Mouse (Mus musculus): ENCODE data around the gene Tnfaip2.

Gene Tnfaip2

DNA sequence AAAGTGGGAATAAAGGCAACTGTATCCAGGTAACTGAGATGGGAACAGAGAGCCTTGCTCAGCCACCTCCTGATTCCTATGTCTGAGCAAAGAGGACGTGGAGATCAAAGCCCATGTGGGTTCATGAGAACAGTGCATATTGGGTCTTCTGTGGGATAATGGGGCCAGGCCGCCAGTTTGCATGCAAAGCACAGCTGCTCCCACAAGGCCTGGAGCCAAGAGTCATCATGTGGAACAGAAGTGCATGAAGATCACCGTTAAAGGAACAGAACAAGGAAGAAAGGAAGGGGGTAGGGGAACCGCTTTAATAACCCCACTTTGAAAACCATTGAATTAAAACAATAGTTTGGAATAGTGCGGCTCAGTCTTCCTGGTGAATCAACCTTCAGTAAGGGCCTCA, 30.6 kb downstream of the Tnfaip2 start:
- in situ Hi-C loops (cut with MseI, MboI): no loop called here

DNA sequence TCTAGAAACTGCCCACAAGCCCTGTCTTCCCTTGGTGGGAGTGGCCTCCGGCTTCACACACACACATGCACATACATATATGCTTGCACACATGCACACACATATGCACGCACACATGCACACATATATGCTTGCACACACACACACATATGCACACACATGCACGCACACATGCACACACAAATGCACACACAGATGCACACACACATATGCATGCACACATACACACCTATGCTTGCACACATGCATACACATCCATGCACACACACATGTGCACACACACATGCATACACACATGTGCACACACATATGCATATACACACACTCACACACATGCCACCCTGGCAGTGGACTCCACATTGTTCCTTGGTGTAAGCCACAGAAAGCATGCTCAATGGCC, 32.1 kb downstream of the Tnfaip2 start:
- in situ Hi-C loops (cut with MseI, MboI): no loop called here

DNA sequence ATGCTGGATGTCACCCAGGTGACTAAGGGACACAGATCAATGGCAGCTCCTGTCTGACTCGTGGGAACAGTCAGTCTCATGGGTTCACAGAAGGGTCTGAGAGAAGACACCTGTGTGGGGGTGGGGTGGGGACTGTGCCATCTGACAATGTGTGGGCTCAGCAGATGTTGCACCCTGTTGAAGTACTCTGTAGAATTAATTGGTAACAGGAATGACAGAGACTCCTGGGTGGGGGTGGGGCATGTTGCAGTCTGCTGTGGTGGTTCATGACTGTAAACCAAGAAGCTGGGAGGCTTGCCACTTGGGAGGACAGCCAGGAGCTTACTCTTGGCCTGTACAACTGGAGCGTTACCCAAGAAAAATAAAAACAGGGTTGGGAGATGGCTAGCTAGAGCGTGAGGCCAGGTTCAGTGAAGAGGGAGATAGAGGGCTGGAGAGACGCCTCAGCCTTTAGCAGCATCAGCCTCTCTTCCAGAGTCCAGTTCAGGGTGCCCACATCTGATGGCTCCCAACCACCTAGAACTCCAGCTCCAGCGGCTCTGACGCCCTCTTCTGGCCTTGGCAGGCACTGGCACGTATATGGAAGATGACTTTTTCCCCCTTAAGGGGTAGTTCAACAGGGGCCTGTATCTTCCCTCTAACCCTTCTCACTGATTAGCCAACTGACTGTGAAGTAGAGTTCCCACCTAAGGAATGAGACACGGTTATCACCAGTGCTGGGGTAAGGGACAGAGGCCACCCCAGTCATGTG, 32.8 kb downstream of the Tnfaip2 start:
- in situ Hi-C loops (cut with MseI, MboI): no loop called here

DNA sequence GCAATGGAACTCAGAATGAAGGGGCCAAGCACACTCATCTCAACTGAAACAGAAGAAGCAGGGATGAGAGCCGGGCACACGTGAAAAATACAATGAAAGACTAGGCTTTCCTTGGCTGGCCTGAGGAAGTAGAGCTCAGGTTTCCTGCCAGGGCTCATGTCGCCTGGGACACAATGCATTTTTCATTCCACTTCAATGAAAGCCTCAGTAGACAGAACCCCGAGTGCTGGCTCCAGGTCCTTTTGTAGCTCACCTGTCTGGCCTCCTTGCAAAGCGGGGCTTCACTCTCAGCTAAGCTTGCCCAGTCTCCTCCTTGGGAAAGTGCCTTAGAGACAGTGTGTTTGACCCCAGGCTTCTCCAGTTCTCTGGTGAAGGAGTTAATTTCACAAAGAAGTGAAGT, 36.7 kb downstream of the Tnfaip2 start:
- in situ Hi-C loops (cut with MseI, MboI): no loop called here

DNA sequence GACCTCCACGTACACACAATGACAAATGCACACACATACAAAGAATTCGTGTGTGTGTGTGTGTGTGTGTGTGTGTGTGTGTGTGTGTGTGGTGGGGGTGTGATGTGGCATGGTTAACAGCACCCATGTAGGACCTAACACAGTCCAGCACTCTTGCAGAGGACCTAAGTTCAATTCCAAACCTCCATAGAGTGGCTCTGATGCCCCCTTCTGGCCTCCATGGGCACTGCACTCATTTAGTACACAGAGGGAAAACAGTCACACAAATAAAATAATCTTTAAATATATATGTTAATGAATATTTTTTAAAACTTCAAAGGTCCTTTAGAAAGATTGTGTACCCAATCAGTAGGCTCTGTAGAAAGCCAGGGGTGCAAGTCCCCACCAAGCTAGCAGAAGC, 37.6 kb downstream of the Tnfaip2 start:
- in situ Hi-C loops (cut with MseI, MboI): no loop called here

DNA sequence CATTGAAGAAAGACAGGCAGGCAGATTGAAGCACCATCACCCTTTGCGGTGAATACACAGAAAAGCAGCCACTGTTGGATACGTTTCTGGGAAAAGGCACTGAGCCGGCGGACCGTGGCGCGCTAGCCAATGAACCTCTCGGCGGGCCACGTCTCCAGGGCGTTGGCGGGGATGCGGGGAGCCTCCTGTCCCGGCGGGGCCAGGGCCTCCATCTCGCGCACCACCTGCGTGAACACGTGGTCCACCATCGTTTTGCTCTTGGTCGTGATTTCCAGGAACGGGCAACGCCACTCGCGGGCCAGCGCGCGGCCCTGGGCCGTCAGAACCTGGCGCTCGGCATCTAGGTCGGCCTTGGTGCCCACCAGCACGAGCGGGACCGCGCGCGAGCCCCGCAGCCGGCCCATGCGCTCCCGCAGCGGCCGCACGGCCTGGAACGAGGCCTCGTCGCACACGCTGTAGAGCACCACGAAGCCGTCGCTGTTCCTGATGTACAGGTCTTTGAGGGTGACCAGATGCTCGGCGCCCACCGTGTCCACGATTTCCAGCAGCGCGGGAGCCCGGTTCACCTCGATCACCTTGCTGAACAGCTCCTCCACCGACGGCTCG, 42.9 kb downstream of the Tnfaip2 start:
- in situ Hi-C loops (cut with MseI, MboI): no loop called here

DNA sequence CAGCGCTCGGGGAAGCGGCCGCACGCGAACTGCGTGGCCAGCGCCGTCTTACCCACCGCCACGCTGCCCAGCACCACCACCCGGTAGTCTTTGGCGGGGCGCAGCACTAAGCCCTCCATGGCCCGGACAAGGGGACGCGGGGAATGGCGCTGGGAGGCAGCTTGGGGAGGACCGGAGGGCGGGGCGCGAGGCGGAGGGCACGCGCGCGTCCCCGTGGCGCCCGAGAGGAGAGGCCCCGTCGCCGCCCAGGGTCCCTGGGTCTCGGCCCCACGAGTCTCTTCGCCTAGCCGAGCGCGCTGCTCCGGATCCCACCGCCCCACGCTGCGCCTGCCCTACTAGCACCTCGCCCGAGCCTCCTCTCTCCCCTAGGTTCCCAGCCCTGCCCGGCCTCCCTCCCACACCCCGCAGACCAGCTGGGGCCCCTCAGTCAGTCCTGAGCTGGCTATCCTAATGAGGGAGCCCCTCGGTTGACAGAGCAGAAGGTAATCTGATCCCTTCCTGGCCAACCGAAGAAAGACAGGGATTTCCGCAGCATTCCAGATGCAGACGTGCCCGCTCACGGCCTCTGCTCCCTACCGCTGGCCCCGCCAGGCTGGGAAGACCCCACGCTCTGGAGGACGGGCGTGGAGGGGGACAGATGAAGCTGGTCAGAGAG, 43.5 kb downstream of the Tnfaip2 start, which contains the start of gene Gm266:
TSS of gene Gm266 (minus strand) at position 172 of the 655 bp plus-strand sequence.
- in situ Hi-C loops (cut with MseI, MboI): no loop called here

DNA sequence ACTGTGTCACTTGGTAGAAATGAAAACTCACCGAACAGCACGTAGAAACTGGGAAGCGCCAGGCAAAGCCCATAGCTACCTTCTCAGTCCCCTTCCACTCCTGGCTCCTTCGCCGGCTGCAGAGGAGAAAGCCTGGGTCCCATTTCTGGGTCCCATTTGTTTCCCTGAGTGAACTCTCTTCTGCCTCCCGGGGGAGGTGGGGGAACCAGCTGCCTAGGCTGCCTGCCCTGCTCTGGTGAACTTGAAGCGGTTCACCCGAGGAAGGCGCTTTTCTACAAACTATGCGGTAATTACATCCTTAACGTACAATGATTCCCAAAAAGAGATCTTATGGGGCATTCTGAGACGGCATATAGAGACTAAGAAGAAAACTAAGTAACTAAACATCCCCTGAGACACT, 44.2 kb downstream of the Tnfaip2 start:
- in situ Hi-C loops (cut with MseI, MboI): no loop called here

DNA sequence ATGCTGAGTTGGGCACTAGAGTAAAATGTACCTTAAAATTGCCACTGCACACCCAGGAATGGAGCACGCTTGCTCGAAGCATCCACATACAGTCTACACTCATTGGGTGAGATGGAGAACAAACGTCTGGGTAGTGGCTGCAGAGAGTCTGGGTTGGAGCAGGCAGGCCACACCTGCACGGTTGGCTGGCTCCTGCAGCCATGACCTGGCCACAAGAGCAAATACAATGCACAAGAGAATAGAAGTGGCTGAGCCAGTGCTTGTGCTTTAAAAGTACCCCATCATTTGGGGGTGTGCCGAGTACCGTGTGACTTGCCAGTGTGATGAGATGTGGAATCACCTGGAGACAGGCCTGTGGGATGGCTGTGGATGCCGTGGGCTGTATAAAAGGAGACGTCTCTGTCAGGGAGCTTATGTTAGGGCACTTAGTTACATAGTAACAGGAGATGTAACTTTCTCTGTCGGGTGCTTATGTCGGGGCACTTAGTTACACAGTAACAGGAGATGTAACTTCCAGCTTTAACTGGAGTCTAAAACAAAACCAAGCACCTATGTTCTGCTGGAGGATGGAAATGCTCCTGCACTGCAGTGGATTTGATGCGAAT, 47.1 kb downstream of the Tnfaip2 start:
- in situ Hi-C loops (cut with MseI, MboI): no loop called here

DNA sequence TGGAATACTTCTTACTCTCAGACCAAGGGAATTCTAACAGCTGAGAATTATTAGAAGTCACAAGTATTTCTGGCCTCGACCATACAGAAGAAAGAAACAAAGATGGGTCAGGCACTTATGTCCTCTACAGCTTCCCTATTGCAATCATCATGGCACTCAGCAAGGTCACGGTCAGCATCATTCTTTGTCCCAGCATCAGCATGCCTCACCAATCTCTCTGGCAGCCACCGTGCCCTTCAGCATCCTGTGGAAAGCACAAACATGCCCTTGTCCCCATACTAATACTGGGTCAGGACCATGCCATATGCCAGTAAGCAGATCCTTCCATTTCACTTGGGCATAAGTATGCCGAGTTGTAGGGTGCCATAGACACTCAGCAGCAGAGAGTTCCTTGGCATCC, 52.7 kb downstream of the Tnfaip2 start:
- in situ Hi-C loops (cut with MseI, MboI): no loop called here

DNA sequence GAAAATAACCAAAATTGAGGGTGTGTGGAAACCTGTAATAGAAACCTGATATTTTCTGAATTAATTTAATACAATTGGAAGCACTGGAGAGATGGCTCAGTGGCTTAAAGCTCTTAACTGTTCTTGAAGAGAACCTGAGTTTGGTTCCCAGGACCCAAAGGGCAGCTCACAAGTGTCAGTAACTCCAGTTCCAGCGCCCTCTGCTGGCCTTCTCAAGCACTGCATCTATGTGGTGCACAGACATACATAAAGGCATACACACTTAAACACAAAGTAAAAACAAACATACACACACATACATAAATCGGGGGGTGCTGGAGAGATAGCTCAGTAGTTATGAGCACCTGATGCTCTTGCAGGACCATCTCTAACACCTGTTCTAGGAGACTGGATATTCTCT, 54.8 kb downstream of the Tnfaip2 start:
- in situ Hi-C loops (cut with MseI, MboI): no loop called here

DNA sequence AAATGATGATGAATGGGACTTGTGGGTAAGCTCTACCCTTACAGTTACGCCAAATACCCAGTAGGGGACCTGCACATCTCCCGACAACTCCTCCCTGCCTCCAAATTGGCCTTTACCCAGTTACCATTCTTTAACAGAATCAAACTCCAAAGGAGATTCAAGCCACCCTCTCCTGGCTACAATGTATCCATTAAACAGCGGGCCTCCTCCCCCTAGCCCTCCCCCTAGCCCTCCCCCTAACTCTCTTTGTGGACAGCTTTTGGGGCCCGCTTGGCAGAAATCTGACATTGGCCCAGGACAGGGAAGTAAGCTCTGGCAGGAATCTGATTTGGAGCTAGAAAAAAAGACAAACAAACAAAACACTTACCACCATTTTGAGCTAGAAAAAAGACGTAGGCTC, 57.3 kb downstream of the Tnfaip2 start:
- in situ Hi-C loops (cut with MseI, MboI): no loop called here

DNA sequence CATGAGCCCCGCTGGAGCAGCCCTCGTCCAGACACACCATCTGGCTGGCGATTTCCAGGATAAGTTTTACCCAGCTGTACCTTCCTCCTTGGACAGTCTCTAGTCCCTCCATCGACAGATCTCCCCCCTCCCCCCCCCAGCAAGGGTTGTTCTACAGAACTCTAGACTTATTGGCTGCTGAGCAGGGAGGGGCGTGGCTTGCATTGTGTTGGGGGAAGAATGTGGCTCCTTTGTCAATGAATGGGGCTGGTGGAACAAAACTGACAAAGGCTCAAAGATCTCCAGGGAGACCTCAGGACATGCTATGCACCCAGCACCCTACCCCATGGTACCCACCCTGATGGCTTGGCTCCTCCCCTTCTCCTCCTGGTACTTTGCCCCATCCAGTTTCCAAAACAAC, 58.5 kb downstream of the Tnfaip2 start:
- in situ Hi-C loops (cut with MseI, MboI): no loop called here

DNA sequence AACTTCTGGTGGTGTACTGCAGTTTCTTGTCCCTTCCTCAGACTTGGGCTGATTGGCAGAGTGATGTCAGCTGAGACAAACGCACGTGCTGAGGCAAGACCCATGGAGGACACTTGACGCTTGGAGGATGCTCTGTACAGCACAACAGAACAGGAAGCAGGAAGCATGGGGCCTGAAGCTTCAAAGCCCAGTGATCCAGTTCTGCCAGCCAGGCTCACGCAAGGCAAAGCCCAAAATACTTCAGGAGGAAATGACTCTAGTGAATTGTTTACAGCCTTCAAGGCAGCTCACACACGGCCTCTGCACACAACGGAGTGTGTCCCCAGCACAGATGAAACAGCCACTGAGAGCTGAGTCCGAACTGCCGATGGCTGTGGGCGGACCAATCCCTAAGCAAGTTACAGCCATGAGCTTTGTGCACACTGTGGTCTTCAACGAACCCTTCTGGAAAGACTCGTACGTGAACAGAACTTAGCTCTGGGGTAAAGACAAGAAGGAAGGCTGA, 60.8 kb downstream of the Tnfaip2 start:
- in situ Hi-C loops (cut with MseI, MboI): no loop called here

DNA sequence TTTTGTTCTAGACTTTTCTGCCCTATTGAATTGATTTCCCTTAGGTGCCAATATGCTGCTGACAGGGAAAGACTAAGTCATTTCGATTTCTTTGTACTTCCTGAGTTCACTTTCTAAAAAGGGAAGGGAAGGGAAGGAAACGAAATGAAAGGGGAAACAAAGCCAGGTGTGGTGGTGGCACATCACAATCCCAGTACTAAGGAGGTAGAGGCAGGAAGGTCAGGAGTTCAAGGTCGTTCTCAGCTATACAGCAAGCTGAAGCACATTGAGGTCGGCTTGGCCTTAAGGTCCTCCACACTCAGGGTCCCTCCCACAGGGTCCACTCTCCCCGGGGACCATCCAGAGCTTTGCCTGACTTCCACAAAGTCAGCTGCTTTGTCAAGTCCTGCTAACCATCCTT, 61.3 kb downstream of the Tnfaip2 start:
- in situ Hi-C loops (cut with MseI, MboI): no loop called here

Measured in mouse trophoblast stem cell (cell line).